Mouse (Mus musculus): ENCODE data around the gene Pcdh15.

Pcdh15 gene

DNA sequence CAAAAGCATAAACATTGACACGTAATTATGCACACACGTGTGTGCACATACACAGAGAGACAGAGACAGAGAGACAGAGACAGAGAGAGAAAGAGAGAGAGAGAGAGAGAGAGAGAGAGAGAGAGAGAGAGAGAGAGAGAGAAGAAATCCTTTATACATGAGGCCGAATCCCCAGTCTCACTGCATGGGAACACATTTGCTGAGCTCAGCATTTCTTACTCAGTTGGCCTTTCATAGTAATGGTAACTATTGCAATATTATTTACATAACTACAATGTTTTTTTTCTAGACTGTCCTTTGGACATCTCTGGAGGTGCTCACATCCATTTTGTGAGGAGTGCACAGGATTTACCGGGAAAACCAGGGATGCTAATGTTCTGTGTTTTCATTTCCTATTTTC, 705.9 kb downstream of the Pcdh15 start:
- in situ Hi-C loops (cut with MboI, MseI), result loop anchor here in 1 of 2 experiments (25.0 kb wide), 1 partner anchor 1018 kb away; no protein-coding TSS in a partner anchor

DNA sequence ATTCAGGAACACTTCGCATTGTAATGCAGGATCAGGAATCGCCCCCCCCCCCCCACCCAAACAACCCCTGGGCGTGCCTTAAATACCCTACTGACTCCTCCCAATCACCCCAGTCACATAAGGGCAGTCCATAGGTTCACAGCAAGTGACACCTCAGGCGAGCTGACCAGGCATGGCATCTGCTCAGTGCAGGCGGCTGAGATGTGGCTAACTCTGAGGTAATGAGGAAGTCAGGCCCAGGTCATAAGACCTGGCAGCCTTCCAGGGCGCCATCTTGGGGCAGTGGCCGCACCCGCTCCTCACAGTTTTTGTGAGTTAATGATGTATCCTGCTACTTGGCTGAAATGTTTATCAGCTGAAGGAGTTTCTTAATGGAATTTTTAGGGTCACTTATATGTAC, 713.2 kb downstream of the Pcdh15 start:
- in situ Hi-C loops (cut with MboI, MseI), result loop anchor here in 1 of 2 experiments (25.0 kb wide), 1 partner anchor 1025 kb away; no protein-coding TSS in a partner anchor

DNA sequence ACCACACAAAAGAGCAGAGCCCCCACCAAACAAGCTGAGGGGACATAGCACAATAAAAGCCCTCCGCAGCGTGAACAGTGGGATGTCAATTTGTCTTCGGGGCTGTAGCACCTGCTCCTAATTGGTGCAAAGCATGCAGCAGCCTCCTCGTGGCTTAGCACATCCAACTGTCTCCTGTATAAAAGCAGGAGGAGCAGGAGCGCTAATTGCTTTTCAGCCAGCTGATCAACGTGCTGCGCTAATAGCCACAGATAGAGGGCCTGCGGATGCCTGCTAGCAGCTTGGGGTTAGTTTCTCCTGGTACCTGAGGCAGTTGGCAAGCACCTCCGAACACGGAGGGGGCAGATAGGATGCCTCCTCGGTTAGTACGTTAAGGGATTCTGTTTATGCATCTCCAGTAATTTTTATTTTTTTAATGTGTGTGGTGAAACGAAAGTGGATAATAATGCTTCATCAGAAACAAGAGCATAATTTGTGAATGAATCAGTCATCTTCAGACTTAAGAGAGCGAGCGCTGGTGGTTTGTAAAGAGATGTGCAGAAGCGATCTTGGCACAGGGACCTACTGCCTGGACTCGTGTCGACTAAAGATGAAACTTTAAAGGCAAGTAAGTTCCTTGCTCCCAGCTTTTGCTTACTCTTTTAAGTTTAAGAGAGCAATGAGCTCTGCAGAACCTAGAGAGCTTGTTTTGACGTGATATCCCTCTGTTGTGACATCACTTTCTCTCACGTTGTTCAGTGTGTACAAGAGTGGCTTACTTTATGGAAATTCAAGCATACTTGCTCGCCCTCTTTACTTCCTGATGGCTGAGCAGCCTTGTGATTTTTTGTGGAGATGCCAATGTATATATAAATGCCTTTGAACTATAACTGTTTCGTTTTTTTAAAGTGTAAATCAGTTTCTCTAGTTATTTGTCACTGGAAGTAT, 722.8 kb downstream of the Pcdh15 start:
- in situ Hi-C loops (cut with MboI, MseI), result loop anchor here (10.0 to 25.0 kb wide), 2 partner anchors 897 to 1035 kb away; no protein-coding TSS in a partner anchor

DNA sequence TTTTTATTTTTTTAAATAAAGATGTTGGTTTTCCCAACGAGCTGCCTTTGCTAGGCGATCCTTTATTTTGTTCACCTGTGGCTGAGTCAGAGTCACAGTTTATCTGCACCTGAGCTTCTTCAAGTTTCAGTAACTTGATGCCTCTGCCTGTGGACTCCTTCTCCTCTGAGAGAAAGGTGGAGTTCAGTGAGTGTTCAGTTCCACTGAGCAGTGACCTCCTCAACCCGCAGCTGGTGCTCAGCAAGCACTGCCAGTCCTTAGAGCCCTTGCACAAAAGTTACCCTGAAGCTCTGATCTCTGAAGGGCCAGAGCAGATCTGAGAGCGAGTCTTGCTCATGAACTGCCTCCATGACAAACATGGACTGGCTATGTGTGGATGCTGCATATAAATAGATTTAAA, 724.1 kb downstream of the Pcdh15 start:
- in situ Hi-C loops (cut with MboI, MseI), result loop anchor here (10.0 to 25.0 kb wide), 2 partner anchors 898 to 1036 kb away; no protein-coding TSS in a partner anchor

DNA sequence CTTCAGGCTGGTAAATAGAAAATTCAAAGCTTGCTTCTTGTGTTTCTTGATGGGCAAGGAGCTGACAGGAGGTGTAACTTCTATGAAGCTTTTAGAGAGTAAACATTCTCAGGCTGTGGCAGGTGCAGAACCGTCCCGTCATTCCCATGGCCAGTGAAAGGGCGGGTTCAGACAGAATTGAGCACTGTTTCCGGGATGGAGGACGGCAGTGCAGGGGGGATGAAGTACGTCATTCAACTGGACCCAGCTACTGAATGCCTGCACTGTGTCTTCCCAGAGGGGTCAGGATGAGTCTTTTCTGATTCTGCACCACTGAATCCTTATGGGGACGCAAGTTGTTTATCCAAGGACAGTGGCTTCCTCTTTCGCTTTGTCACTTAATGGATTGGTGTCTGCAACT, 727.2 kb downstream of the Pcdh15 start:
- in situ Hi-C loops (cut with MboI, MseI), result loop anchor here in 1 of 2 experiments (10.0 kb wide), 1 partner anchor 902 kb away; no protein-coding TSS in a partner anchor

DNA sequence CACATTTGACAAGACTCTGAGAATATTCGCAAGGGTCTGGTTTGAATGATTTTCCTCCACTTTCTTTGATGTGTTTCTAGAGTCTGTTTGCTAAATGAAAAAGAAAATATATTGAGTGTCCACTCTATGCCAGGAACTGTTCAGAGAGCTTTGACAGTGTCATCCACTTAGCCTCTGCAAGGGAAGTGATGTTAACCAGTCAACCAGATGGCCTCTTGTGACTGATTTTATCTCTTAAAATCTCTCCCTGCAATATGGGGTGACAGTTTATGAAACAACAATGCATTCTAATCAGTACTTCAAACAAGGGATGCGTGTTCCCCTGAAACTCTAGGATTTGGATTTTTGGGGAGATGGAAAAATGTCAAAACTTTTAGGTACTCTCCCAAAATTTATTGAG, 729.6 kb downstream of the Pcdh15 start:
- in situ Hi-C loops (cut with MboI, MseI), result loop anchor here in 1 of 2 experiments (10.0 kb wide), 1 partner anchor 904 kb away; no protein-coding TSS in a partner anchor

DNA sequence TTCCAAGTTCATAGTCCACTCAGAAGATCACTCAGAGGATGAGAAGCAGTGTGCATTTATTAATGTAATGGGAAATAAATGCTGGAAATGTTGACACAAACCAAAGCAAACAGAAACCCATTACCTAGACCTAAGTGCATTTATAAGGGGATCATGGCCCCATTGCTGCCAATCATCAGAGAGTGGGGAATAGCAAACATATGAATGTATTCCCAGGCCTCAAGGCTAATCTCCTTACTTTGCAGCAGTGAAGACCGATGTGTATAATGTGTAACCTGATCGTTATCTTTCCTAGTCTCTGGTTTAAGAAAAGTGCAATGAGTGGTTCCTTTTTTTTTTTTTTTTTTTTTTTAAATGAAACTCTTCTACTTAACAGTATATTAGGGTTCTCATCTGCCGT, 745.9 kb downstream of the Pcdh15 start:
- in situ Hi-C loops (cut with MboI, MseI), result no loop called here

DNA sequence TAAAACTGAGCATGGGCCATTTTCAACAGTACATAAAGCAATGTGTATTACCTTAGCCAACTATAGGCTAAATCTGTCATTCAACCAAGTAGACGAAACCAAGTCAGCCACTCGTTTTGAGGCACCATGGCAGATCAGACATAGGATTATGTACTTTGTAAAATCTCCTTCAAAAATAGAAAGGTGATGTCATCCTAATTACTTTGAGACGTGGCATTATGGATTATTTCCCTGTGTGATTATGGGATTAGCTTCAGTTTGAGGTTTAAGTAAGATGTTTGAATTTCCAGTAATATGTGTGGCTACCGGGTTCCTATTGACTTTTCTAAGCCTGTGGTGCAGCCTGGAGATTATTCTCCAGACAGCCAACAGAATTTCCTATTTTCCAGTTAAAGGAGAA, 763.0 kb downstream of the Pcdh15 start:
- in situ Hi-C loops (cut with MboI, MseI), result no loop called here

DNA sequence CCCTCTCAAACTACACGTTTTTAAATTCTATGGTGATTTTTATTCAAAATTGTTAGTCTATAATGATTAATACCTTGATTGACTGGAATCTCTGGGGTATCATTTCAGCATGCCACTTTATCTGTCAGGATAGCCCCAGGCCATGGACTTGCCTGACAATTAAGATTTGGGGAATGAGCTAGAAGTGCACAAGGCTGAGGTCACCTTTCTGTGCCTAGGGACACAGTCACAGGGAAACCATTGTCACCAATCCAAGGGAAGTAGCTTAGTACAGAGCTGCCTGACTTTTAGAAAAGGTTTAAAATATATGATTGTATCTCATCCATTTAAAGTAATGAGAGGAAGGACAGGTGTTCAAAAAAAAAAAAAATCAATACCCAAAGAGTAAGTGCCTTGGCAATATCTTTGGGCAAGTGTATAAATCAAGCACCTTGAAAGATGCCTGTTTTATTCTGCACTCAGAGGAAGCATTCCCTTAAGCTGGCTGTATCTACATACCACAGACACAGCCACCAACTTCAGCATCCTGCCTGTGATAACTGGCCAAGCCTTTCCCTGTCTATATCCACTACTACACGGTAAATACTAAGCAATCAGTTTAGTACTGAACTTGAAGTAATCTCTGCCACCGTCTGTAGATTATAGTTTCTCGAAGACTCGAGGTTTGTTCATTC, 779.0 kb downstream of the Pcdh15 start:
- in situ Hi-C loops (cut with MboI, MseI), result no loop called here

DNA sequence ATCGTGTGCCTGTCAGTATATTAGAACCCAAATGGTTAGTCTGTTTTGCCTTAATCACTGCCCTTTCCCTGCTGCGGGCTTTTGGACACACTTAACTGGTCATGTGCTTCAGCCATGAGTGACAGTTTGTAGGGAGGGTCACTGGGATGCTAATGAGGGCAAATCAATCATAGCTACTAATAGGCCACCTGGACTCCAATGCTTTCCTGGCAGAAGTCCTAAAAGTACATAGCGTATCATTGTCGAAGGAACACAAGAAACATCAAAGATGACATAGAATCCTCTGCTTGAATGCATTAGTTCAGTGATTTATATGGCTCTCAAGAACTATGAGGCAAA, 779.6 kb downstream of the Pcdh15 start:
- in situ Hi-C loops (cut with MboI, MseI), result no loop called here

DNA sequence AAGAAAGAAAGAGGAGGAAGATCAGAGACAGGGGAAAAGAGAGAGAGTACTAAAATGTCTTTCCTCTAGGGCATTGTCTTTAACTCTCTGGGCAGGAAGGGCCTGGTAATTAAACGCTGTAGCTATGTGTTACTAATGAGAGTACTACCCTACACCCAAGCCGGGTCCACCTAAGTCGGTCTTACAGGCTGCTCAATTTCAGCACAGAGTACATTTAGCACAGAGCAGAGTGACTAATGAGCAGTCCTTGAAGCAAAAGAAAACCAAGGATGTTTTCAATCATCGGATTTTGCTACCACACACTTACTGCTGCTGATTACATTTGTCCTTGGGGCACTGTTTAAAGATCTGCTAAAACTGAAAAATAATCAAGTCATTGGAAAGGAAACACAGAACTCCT, 788.6 kb downstream of the Pcdh15 start:
- in situ Hi-C loops (cut with MboI, MseI), result no loop called here

DNA sequence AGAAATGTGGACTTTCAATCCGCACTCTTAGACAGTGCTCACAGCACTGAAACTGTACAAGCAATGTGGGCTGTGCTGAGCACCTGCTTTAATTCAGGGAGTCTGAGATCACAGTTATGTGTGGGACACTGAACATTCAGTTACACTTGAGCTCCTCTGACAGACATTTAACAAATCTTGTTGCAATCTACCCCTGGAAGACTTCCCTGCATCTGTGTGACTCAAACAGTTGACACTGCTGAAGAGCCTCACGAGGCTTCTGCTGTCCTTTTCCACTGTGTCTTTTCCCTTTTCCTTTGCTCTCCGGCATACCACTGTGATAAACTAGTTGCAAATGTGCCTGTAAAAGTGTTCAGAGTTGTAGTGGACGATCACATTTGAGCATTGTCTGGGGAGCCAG, 793.1 kb downstream of the Pcdh15 start:
- in situ Hi-C loops (cut with MboI, MseI), result no loop called here

DNA sequence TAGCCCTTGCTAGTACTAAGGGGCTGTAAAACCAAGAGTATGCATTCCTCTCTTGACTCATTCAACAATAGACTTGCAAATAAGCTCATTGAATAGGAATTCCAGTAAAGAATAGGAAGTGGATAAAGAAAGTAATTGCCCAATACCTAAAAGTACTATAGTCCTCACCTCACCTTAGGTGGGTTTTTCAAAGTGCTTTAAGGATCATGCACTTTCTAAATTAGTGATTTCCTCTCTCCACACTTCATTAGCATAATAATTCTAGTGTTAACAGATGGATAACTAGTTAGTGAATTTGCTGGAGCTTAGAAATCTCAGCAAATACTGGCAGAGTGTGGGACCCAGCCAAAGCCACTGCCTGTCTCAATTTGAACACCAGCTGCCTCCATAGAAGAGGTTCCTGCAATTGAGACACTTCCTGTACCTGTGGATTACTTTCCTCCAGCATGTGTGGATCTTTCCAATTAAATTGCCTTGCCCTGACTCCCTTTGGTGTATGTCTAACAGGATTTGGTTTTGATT, 797.0 kb downstream of the Pcdh15 start:
- in situ Hi-C loops (cut with MboI, MseI), result no loop called here

DNA sequence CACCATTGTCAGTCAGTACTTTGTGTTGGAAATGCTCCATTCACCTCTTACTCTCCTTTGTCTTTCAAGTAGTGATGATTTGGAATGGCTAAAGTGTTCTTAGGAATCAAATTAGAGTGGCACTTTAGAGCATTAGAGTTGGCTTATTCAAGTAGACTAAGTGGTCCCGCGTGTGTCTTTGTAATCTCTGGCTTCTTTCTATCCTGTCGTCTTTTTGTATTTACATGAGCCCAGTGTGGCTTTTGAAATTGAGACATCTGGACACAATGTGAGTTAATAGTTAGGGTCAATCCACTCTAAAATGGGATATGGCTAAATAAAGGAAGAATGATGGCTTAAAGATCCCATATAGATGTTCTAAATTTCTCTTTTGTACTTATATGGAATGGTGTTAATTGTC, 800.0 kb downstream of the Pcdh15 start:
- in situ Hi-C loops (cut with MboI, MseI), result no loop called here

DNA sequence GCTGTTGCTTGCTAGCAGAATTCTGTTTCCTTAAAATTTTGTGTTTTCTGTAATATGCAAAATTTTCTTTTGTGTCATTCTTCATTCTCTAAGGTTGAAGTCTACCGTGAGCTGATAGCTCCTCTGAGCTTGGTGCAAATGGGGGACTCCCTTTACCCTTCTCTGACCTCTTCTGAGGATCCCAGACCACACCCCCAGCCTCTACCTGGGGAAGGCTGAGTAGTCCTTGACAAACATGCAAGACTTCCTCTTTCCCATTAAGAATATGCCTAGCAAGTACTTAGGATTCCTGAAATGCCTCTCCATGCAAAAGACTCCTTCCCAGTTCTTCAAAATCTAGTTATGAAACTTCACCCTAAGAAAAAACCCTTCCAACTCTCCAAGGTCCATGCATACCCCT, 808.5 kb downstream of the Pcdh15 start:
- in situ Hi-C loops (cut with MboI, MseI), result no loop called here

DNA sequence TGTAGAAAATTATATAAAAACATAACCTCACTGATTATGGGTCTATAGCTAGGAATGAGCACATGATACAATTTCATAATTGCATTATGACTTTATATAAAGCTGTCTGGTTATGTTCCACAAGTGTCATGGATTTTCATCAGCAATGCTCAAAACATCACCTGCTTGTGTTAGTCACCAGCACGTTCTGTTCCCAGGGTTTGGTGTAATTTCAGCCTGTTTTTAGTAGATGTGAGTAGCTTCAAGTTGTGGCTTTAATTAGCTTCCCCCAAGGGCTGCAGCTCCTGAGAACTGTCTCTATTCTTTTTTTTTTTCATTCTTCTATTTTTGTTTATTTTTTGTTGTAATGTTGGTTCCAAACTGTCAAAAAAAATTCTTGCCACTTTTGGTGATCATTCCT, 809.4 kb downstream of the Pcdh15 start:
- in situ Hi-C loops (cut with MboI, MseI), result no loop called here

DNA sequence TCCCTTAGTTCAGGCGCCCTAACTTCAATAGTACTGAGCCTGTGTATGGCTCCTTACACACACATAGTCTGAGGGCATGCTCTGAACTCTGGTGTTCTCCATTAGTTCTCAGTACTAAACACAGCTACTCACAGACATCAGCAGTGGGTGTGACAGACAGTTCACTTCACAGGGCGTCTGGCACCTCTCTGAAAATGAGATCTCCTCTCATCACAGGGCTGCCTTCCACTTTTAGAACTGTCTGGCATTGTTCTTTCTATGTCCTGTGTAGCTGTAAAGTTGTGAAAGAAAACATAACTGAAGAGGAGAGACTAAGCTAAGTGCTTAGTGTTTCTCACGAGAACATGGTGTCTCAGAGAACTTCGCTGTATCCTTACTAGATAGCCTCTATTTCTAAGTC, 816.0 kb downstream of the Pcdh15 start:
- in situ Hi-C loops (cut with MboI, MseI), result no loop called here

DNA sequence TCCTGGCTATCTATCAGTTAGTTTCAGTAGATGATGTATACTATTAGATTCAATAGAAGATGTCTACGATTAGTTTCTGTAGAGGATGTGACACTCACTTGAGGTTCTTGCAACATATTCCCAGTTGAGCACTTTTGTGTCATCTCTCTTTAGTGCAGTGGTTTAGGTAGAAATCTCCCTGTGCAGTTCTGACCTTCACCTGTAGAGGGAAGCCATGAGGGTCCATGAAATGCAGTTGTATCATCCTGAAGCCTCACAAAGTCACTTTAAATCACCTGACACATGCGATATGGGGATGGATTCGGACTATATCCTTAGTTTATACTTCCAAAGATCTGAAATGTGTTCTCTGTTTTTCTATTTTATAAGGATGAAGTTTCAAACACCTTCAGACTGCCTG, 822.4 kb downstream of the Pcdh15 start:
- in situ Hi-C loops (cut with MboI, MseI), result no loop called here

DNA sequence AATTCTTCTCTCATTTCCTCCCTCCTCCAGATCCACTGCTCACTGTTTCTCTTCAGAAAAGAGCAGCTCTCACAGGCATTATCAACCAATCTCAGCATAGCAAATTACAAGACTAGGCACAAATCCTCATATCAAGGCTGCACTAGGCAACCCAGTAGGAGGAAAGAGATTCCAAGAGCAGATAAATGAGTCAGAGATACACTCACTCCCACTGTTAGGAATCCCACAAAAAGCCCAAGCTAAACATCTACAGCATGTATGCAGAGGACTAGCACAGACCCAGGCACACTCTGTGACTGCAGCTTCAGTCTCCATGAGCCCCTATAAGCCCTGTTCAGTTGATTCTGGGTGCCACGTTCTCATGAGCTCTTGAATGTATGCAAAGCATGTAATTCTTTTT, 829.5 kb downstream of the Pcdh15 start:
- in situ Hi-C loops (cut with MboI, MseI), result no loop called here

DNA sequence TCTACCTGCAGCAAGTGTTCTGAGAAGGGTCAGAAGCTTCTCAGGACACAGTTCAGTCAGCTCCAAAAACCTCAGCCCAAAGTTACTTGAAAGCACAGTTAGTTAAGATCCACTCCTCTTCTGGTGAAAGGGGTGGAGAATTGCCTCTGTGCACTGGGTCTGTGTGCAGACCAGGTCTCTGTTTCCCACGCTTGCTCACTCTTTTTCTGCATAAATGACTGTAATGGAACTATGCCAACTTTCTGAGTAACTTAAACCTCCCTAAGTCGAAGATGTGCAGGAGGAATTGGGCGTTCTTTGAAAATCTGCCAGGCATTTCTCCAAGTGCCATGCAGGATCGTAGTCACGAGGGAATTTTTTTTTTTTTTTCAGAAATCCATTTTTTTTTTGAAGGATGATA, 830.6 kb downstream of the Pcdh15 start:
- in situ Hi-C loops (cut with MboI, MseI), result no loop called here

DNA sequence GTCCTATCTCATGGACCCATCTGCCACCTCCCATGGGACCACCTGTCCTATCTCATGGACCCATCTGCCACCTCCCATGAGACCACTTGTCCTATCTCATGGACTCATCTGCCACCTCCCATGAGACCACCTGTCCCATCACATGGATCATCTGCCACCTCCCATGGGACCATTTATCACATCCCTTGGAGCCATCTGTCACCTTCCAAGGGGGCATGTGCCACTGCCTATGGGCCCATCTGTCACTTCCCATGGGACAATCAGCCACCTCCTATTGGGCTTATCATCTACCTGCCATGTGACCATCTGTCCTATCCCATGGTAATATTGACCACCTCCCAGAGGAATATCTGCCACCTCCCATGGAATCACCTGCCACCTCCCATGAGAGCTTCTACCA, 832.0 kb downstream of the Pcdh15 start:
- in situ Hi-C loops (cut with MboI, MseI), result no loop called here

DNA sequence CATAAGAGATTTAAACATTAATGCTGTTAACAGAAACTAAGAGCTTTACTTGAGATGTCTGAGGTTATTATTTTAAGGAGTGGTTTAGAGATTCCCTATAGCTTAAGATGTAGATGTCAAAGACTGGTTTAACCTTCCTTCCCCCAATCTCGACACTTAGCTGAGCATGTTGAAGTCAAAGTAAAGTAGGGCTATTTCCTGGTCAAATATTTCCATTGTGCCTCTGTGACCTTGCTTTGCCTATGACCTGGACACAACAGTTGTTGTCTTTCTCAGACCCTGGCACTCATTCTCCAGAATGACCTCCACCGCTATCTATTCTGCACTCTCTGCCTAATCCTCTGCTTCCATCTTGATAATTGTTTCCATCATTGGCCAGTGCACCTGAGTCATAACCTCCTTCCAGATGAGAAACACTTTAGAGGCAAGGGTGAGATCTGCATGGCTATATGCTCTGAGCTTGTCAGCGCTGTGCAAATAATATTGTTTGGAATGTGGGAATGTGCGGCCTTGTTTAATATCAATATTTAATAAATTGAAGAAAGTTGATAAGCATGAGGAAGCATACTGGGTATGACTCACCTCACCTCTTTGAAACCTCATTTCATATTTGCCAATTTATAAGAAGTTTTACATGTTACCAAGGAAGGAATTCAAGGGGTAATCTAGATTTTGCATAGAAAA, 833.0 kb downstream of the Pcdh15 start:
- in situ Hi-C loops (cut with MboI, MseI), result no loop called here
